Mouse (Mus musculus) adrenal gland, postnatal 4 days (tissue): ENCODE measurements around the gene Tcp11l2. TPM values are rescaled to one million over a fixed set of nuclear protein-coding genes. Genes with fewer than 3 reads are reported as not detected.

Source experiments
- DNase-seq, 2 experiments: peaks; one replicate each; pipeline ENCODE4 v3.0.0; 2021 to 2022; ENCODE audit warnings: low spot score in 2 of 2, mixed read lengths in 2 of 2
- total RNA-seq, 2 experiments: library from RNA; stranded (reverse); gene quantifications; 2 replicates each; pipeline ENCODE4 v1.2.3; 2021

Gene Tcp11l2
- total RNA-seq, 2 experiments from 2014 or later, result 50.1 to 51.2 TPM

- no peak for DNase-seq
These were observed 22.0 kb upstream of the Tcp11l2 start for GRCm38 (mm10) chr10:84554291-84555009.

- no peak for DNase-seq
These were observed 20.3 kb upstream of the Tcp11l2 start for GRCm38 (mm10) chr10:84556120-84556519.

- DNase-seq, result no peak
These were observed 17.9 kb upstream of the Tcp11l2 start for GRCm38 (mm10) chr10:84558511-84558910.

- DNase-seq, result no peak
These were observed 16.4 kb upstream of the Tcp11l2 start for GRCm38 (mm10) chr10:84559986-84560385.

GRCm38 (mm10) chr10:84562121-84562520 is 14.3 kb upstream of the Tcp11l2 start:
- no peak for DNase-seq

GRCm38 (mm10) chr10:84562567-84563554 is 13.6 kb upstream of the Tcp11l2 start:
- no peak for DNase-seq

- no peak for DNase-seq
These were observed 12.0 kb upstream of the Tcp11l2 start for GRCm38 (mm10) chr10:84564427-84564826.

GRCm38 (mm10) chr10:84571052-84571639 is 5.3 kb upstream of the Tcp11l2 start:
- DNase-seq, result no peak

GRCm38 (mm10) chr10:84573671-84574420 is 2.6 kb upstream of the Tcp11l2 start:
- no peak for DNase-seq

- DNase-seq, result no peak
These were observed 414 bp upstream of the Tcp11l2 start for GRCm38 (mm10) chr10:84576029-84576394.

- DNase-seq, result peak; percentile 35 to 61
These were observed 773 bp downstream of the Tcp11l2 start for GRCm38 (mm10) chr10:84577071-84577727.

- no peak for DNase-seq
These were observed 2.3 kb downstream of the Tcp11l2 start for GRCm38 (mm10) chr10:84578738-84579137.

- no peak for DNase-seq
These were observed 3.1 kb downstream of the Tcp11l2 start for GRCm38 (mm10) chr10:84579527-84579926.

- no peak for DNase-seq
These were observed 4.8 kb downstream of the Tcp11l2 start for GRCm38 (mm10) chr10:84581191-84581590.

GRCm38 (mm10) chr10:84582236-84582635 is 5.8 kb downstream of the Tcp11l2 start:
- DNase-seq, result no peak

GRCm38 (mm10) chr10:84584451-84585293 is 8.2 kb downstream of the Tcp11l2 start:
- DNase-seq, result no peak

GRCm38 (mm10) chr10:84585294-84585650 is 8.8 kb downstream of the Tcp11l2 start:
- DNase-seq, result no peak

GRCm38 (mm10) chr10:84590956-84591355 is 14.5 kb downstream of the Tcp11l2 start:
- DNase-seq, result peak; percentile 12 to 19

GRCm38 (mm10) chr10:84591640-84592148 is 15.3 kb downstream of the Tcp11l2 start:
- no peak for DNase-seq
